Mouse (Mus musculus) liver, embryonic 14.5 days (tissue): Measurements from ENCODE around the gene Arrdc1. TPM values are rescaled to one million over a fixed set of nuclear protein-coding genes. Genes with fewer than 3 reads are reported as not detected.

Source experiments
- ATAC-seq: fragments of 200-750 bp; cut with Nextera tagmentation; 2 replicates; pipeline ENCODE4 v1.8.0; 2017; ENCODE audit warnings: moderate number of reproducible peaks, mild to moderate bottlenecking, moderate library complexity; ENCODE audit not compliant: insufficient read depth
- DNase-seq, 3 experiments: peaks; one replicate each; pipeline ENCODE4 v3.0.0-alpha.2; 2012 to 2013; ENCODE audit warnings: low read depth in 3 of 3, low spot score in 3 of 3
- H3K27ac ChIP-seq: fragments of 300-500 bp; sonication (generic); 2 replicates; pipeline ENCODE4 v1.5.1; 2014; ENCODE audit warnings: moderate library complexity, mild to moderate bottlenecking, control low read depth, inconsistent platforms
- H3K27me3 ChIP-seq: fragments of 300-500 bp; sonication (generic); 2 replicates; pipeline ENCODE4 v1.6.1; 2014; ENCODE audit warnings: mild to moderate bottlenecking, low read length, moderate library complexity; ENCODE audit not compliant: control insufficient read depth, insufficient read depth
- H3K36me3 ChIP-seq: fragments of 300-500 bp; sonication (generic); replicated peaks from 2 replicates; pipeline ENCODE4 v1.6.1; 2014; ENCODE audit warnings: low read depth; ENCODE audit not compliant: control insufficient read depth, insufficient read depth
- H3K4me1 ChIP-seq, 2 experiments: fragments of 200-500 bp in 1 of 2; fragments of 300-500 bp in 1 of 2; sonication (generic) in 1 of 2; replicated peaks; 2 replicates each; pipeline ENCODE4 v1.6.1; 2012 to 2014; ENCODE audit warnings: antibody characterized with exemption in 1 of 2, inconsistent platforms in 1 of 2, low read length in 1 of 2; ENCODE audit not compliant: control insufficient read depth in 2 of 2, insufficient read depth in 2 of 2
- H3K4me2 ChIP-seq: fragments of 300-500 bp; sonication (generic); 2 replicates; pipeline ENCODE4 v1.6.1; 2014; ENCODE audit warnings: low read depth, mild to moderate bottlenecking, control low read depth, moderate library complexity
- H3K4me3 ChIP-seq, 2 experiments: fragments of 200-500 bp in 1 of 2; fragments of 300-500 bp in 1 of 2; sonication (generic) in 1 of 2; 2 replicates each; pipeline ENCODE4 v1.5.1; 2012 to 2014; ENCODE audit warnings: low read depth in 2 of 2, low read length in 2 of 2, mild to moderate bottlenecking in 2 of 2, control low read depth in 1 of 2, inconsistent platforms in 1 of 2, moderate library complexity in 1 of 2; ENCODE audit not compliant: insufficient read depth in 1 of 2
- H3K9ac ChIP-seq: fragments of 300-500 bp; sonication (generic); replicated peaks from 2 replicates; pipeline ENCODE4 v1.6.1; 2014; ENCODE audit warnings: mild to moderate bottlenecking, control low read depth, moderate library complexity
- H3K9me3 ChIP-seq: fragments of 300-500 bp; sonication (generic); 2 replicates; pipeline ENCODE4 v1.6.1; 2016; ENCODE audit warnings: low read length, mixed read lengths; ENCODE audit not compliant: control insufficient read depth
- CTCF ChIP-seq: IDR thresholded peaks from 2 replicates; pipeline ENCODE4 v1.5.1; 2016; ENCODE audit warnings: antibody characterized with exemption, low read depth, control low read depth
- EP300 ChIP-seq: IDR thresholded peaks from 2 replicates; pipeline ENCODE4 v1.6.1; 2016; ENCODE audit warnings: antibody characterized with exemption, low read depth
- WGBS: fragments of 180-500 bp; shearing (Covaris S2); extraction: QIAGEN DNeasy Blood & Tissue Kit; methylation state at CpG from one replicate; pipeline ENCODE4 v1.1.7; 2014; ENCODE audit not compliant: insufficient replicate concordance; 5-methylcytosine and 5-hydroxymethylcytosine counted together
- polyA plus RNA-seq, 2 experiments: library from polyadenylated mRNA; depleted of rRNA in 1 of 2; stranded (reverse) in 1 of 2; unstranded in 1 of 2; fragments of >200 nt; fragmentation: Nextera tagmentation in 1 of 2; extraction: Ambion mirVana in 1 of 2; gene quantifications; 2 replicates each; pipeline versions ENCODE4 v1.2.1 to v1.2.3; 2012 to 2014

Arrdc1 gene
- polyA plus RNA-seq, 2 experiments, result 10.9 to 20.8 TPM

DNA sequence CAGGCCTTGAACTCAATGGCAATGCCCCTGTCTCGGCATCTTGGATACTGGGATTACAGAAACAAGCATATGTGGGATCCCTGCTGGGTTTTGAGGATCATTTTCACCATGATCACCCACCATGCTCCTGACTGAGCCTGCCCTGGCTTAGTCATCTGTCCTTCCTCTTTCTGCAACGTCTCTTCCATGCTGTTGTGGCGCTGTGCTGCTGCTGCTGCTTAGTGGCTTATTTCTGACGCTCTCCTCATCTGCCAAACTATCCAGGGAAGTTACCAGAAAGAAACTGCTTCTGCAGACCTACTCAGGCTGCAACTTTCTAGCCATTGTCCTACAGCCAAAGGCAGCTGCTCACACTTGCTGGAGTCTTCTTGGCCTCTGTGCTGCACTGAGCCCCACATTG, 35.3 kb upstream of the Arrdc1 start:
- Histone ChIP-seq H3K4me3 (no peak overlapping the region), H3K4me1 (peaks cover 5 to 6% of the 10 kb centered on the region in 2 experiments; a peak in 2 of 4 replicates), H3K27ac (no peak overlapping the region), H3K4me2 (no peak overlapping the region), H3K27me3 (no peaks in the 10 kb centered on the region), H3K9me3 (no peaks in the 10 kb centered on the region), H3K36me3 (peaks cover 23% of the 10 kb centered on the region), H3K9ac (no peak overlapping the region)
- ATAC-seq (no peak), DNase-seq (no peak)
- no peak for TF ChIP-seq CTCF
- no peak for TF ChIP-seq EP300
- 60% methylated on average over 4 of the region's 4 CpGs for WGBS

DNA sequence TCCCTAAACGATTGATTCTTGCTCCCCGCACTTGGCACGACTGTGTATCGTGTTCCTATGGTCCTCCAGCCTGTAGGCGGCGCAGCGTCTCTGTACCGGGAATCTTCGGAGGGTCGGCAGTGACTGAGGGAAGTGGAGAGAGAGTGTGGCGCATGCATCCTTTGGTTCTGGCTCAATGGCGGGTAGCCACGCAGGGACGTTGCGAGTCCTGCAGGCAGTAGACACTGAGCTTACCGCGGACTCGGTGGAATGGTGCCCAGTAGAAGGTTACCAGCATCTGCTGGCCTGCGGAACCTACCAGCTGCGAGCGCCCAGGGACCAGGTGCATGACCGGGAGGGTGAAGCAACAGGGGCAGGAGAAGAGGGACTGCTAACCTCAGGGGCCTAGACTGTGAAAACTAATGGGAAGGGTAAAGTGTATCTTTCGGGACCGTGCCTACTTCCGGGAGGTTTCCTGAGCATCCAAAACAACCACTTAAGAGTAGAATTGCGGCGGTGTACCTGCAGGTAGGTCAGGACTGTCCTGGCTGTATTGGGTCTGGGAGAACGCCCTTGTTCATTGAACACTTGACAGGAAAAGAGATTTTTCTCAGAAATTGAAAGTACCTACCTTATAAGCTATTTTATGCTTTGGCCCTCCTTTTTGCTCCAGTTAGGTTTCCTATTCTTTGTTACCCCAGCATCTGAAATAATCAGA, 27.4 kb upstream of the Arrdc1 start, which contains the start of gene Dph7:
Gene Dph7 (plus strand): TSS at position 97 of the 697 bp plus-strand sequence.
- 1% methylated on average over 28 of the region's 28 CpGs for WGBS
- H3K4me3 ChIP-seq, result peak within 1 kb of the TSS; percentile 70 to 72
- H3K9me3 ChIP-seq, result no peaks in the 10 kb centered on the region
- DNase-seq (peak; percentile 69 to 75 (median 70)), ATAC-seq (peak; percentile 85)
- H3K27me3 ChIP-seq, result no peaks in the 10 kb centered on the region
- no peak within 1 kb of the TSS for H3K27ac ChIP-seq
- peaks cover 6% of the 10 kb centered on the region in 2 experiments for H3K4me1 ChIP-seq
- peaks cover 32% of the 10 kb centered on the region for H3K36me3 ChIP-seq
- H3K4me2 ChIP-seq, result peak within 1 kb of the TSS; percentile 74
- TF ChIP-seq EP300 (no peak), CTCF (peak; percentile 98)
- H3K9ac ChIP-seq, result peak within 1 kb of the TSS; percentile 78

DNA sequence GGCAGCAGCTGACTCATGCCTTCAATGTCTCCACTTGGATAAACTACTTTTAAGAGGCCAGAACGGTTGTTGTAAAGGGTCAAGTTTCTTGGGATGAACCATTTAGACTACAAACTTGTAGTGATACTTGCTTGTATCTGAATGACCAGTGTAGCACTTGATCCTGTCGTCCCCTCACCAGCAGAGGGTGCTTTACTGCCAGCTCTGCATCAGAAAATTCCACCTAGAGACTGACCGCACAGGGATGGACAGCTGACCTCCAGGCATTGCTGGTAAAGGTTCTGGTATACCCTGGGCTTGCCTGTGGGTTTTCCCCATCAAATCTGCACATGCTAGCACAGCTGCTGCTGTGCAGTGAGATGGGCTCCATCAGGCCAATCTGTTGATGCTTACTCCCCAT, 25.9 kb upstream of the Arrdc1 start:
- Histone ChIP-seq H3K27ac (no peak overlapping the region), H3K9me3 (no peaks in the 10 kb centered on the region), H3K9ac (no peak overlapping the region), H3K4me2 (no peak overlapping the region), H3K4me3 (no peak overlapping the region), H3K4me1 (peaks cover 6% of the 10 kb centered on the region in 2 experiments), H3K36me3 (peaks cover 37% of the 10 kb centered on the region), H3K27me3 (no peaks in the 10 kb centered on the region)
- TF ChIP-seq CTCF, result peak; percentile 66
- no peak for TF ChIP-seq EP300
- WGBS, result 58% methylated on average over 3 of the region's 3 CpGs
- ATAC-seq, result no peak
- DNase-seq, result no peak

DNA sequence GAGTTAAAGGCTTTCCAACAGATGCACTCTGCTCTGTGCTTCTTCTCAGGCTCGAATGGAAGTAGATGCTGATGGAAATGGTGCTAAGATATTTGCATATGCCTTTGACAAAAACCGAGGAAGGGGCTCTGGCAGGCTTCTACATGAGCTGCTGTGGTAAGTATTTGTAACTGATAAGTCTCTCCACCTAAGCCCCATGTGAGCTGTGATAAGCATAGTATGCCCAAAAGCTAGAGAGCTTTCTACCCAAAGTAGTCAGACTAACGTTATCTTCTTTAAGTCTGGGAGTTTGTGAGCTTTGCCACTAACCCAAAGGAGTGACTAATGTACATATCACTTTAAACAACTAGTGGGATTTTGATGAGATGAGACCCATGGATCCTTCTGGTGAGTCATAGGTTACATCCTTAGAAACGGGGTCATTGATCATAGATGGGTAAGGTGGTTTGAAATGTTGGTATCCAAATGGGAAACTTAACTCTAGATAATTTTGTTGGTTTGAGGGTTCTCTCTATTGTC, 17.5 kb upstream of the Arrdc1 start:
- Histone ChIP-seq H3K27me3 (no peaks in the 10 kb centered on the region), H3K36me3 (peaks cover 47% of the 10 kb centered on the region), H3K4me2 (peak overlapping the region; percentile 52), H3K27ac (peak overlapping the region; percentile 66), H3K9ac (peak overlapping the region; percentile 27), H3K4me1 (peaks cover 26 to 27% of the 10 kb centered on the region in 2 experiments), H3K9me3 (no peaks in the 10 kb centered on the region), H3K4me3 (peak overlapping the region; percentile 17 to 24; a peak in 1 of 4 replicates)
- 16% methylated on average over 4 of the region's 4 CpGs for WGBS
- DNase-seq (no peak), ATAC-seq (peak; percentile 24)
- TF ChIP-seq CTCF, result no peak
- no peak; the same call in 1 of the 2 replicates for TF ChIP-seq EP300

DNA sequence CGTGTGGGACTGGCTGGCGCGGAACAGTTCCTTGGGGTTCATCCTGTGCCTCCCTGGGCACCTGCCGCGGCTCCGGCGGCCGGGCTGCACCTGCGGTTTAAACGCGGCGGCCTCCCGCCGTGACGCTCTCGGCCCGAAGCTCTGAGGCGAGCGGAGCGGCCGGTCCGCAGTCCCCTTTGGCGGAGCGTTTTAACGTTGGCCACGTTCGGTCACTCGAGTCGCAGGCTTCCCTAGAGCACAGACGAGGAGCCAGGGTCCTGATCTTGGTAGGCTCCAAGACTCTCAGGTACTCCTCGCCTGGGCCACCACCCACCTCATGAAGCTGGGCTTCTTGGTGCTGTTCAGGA, 15.1 kb upstream of the Arrdc1 start:
- no peak for TF ChIP-seq EP300
- TF ChIP-seq CTCF, result no peak
- Histone ChIP-seq H3K4me2 (peak overlapping the region; percentile 99), H3K27ac (no peak overlapping the region; the same call in 1 of the 2 replicates), H3K9ac (peak overlapping the region; percentile 87), H3K4me3 (peak overlapping the region; percentile 91 to 98), H3K9me3 (no peaks in the 10 kb centered on the region), H3K36me3 (peaks cover 33% of the 10 kb centered on the region), H3K27me3 (no peaks in the 10 kb centered on the region; the same call in 1 of the 2 replicates), H3K4me1 (peaks cover 26 to 27% of the 10 kb centered on the region in 2 experiments)
- DNase-seq (no peak), ATAC-seq (no peak)
- under 1% methylated on average over 31 of the region's 31 CpGs for WGBS
